Mouse (Mus musculus): Measurements from ENCODE around the gene Psen1. TPM values are rescaled to one million over a fixed set of nuclear protein-coding genes. Genes with fewer than 3 reads are reported as not detected.

The Psen1 gene
- polyA plus RNA-seq, 1 experiment from 2014 or later, result 58.2 TPM

- Histone ChIP-seq H3K27ac (no peak overlapping the region), H3K27me3 (ENCODE audit: poor library complexity, severe bottlenecking) (no peaks in the 10 kb centered on the region), H3K36me3 (replicated peaks) (peaks cover 56% of the 10 kb centered on the region), H3K9me3 (no peaks in the 10 kb centered on the region), H3K4me1 (peaks cover 15% of the 10 kb centered on the region), H3K4me3 (no peak overlapping the region)
- DNase-seq (ENCODE audit: extremely low spot score, low spot score), result peak; percentile 30
- 66% methylated on average over 4 of the region's 4 CpGs for WGBS
Observed at GRCm38 (mm10) chr12:83702796-83703195, 14.8 kb downstream of the Psen1 start.

GRCm38 (mm10) chr12:83706951-83707350, 19.0 kb downstream of the Psen1 start:
- H3K9me3 ChIP-seq, result no peaks in the 10 kb centered on the region
- no peak overlapping the region for H3K27ac ChIP-seq
- WGBS, result 93% methylated on average over 4 of the region's 4 CpGs
- DNase-seq (ENCODE audit: extremely low spot score, low spot score), result no peak
- H3K4me3 ChIP-seq, result no peak overlapping the region
- H3K27me3 ChIP-seq (ENCODE audit: poor library complexity, severe bottlenecking), result no peaks in the 10 kb centered on the region
- peaks cover 15% of the 10 kb centered on the region for H3K4me1 ChIP-seq
- H3K36me3 ChIP-seq (replicated peaks), result peaks cover 44% of the 10 kb centered on the region

- 91% methylated on average over 7 of the region's 7 CpGs for WGBS
- Histone ChIP-seq H3K4me1 (peaks cover 1% of the 10 kb centered on the region; the same call in 1 of the 2 replicates), H3K4me3 (no peak overlapping the region), H3K9me3 (no peaks in the 10 kb centered on the region), H3K27ac (no peak overlapping the region), H3K36me3 (replicated peaks) (peaks cover 58% of the 10 kb centered on the region), H3K27me3 (ENCODE audit: poor library complexity, severe bottlenecking) (no peaks in the 10 kb centered on the region)
- DNase-seq (ENCODE audit: extremely low spot score, low spot score), result no peak
Observed at GRCm38 (mm10) chr12:83708160-83709092, 20.5 kb downstream of the Psen1 start.

- no peak overlapping the region for H3K27ac ChIP-seq
- no peak overlapping the region for H3K4me3 ChIP-seq
- WGBS, result 90% methylated on average over 2 of the region's 2 CpGs
- H3K4me1 ChIP-seq, result no peaks in the 10 kb centered on the region
- H3K36me3 ChIP-seq (replicated peaks), result peaks cover 66% of the 10 kb centered on the region
- no peak for DNase-seq (ENCODE audit: extremely low spot score, low spot score)
- H3K9me3 ChIP-seq, result no peaks in the 10 kb centered on the region
- H3K27me3 ChIP-seq (ENCODE audit: poor library complexity, severe bottlenecking), result no peaks in the 10 kb centered on the region
Observed at GRCm38 (mm10) chr12:83709934-83710333, 22.0 kb downstream of the Psen1 start.

- peaks cover 80% of the 10 kb centered on the region for H3K36me3 ChIP-seq (replicated peaks)
- H3K4me3 ChIP-seq, result no peak overlapping the region
- DNase-seq (ENCODE audit: extremely low spot score, low spot score), result no peak
- no peaks in the 10 kb centered on the region for H3K27me3 ChIP-seq (ENCODE audit: poor library complexity, severe bottlenecking)
- no peak overlapping the region for H3K27ac ChIP-seq
- no peaks in the 10 kb centered on the region for H3K9me3 ChIP-seq
- H3K4me1 ChIP-seq, result no peaks in the 10 kb centered on the region
- WGBS, result 64% methylated on average over 2 of the region's 2 CpGs
Observed at GRCm38 (mm10) chr12:83713749-83714148, 25.8 kb downstream of the Psen1 start.

- no peaks in the 10 kb centered on the region for H3K9me3 ChIP-seq
- H3K36me3 ChIP-seq (replicated peaks), result peaks cover 93% of the 10 kb centered on the region
- 92% methylated on average over 15 of the region's 15 CpGs for WGBS
- no peaks in the 10 kb centered on the region for H3K27me3 ChIP-seq (ENCODE audit: poor library complexity, severe bottlenecking)
- no peaks in the 10 kb centered on the region for H3K4me1 ChIP-seq
- no peak overlapping the region for H3K27ac ChIP-seq
- no peak overlapping the region for H3K4me3 ChIP-seq
- no peak for DNase-seq (ENCODE audit: extremely low spot score, low spot score)
Observed at GRCm38 (mm10) chr12:83716416-83717184, 28.6 kb downstream of the Psen1 start.

- no peaks in the 10 kb centered on the region for H3K9me3 ChIP-seq
- H3K4me1 ChIP-seq, result no peaks in the 10 kb centered on the region
- no peak overlapping the region for H3K4me3 ChIP-seq
- no peak overlapping the region for H3K27ac ChIP-seq
- WGBS, result 93% methylated on average over 1 of the region's 1 CpGs
- DNase-seq (ENCODE audit: extremely low spot score, low spot score), result no peak
- H3K36me3 ChIP-seq (replicated peaks), result peaks cover 92% of the 10 kb centered on the region
- no peaks in the 10 kb centered on the region for H3K27me3 ChIP-seq (ENCODE audit: poor library complexity, severe bottlenecking)
Observed at GRCm38 (mm10) chr12:83719431-83719830, 31.5 kb downstream of the Psen1 start.

- no peaks in the 10 kb centered on the region for H3K4me1 ChIP-seq
- peaks cover 92% of the 10 kb centered on the region for H3K36me3 ChIP-seq (replicated peaks)
- no peak for DNase-seq (ENCODE audit: extremely low spot score, low spot score)
- no peaks in the 10 kb centered on the region for H3K9me3 ChIP-seq
- 86% methylated on average over 6 of the region's 6 CpGs for WGBS
- no peak overlapping the region for H3K27ac ChIP-seq
- H3K27me3 ChIP-seq (ENCODE audit: poor library complexity, severe bottlenecking), result no peaks in the 10 kb centered on the region
- H3K4me3 ChIP-seq, result no peak overlapping the region
Observed at GRCm38 (mm10) chr12:83721281-83721680, 33.3 kb downstream of the Psen1 start.

- H3K4me3 ChIP-seq, result no peak overlapping the region
- no peak overlapping the region for H3K27ac ChIP-seq
- H3K9me3 ChIP-seq, result no peaks in the 10 kb centered on the region
- H3K27me3 ChIP-seq (ENCODE audit: poor library complexity, severe bottlenecking), result no peaks in the 10 kb centered on the region
- DNase-seq (ENCODE audit: extremely low spot score, low spot score), result no peak
- no peaks in the 10 kb centered on the region for H3K4me1 ChIP-seq
- WGBS, result 88% methylated on average over 3 of the region's 3 CpGs
- peaks cover 92% of the 10 kb centered on the region for H3K36me3 ChIP-seq (replicated peaks)
Observed at GRCm38 (mm10) chr12:83723037-83723436, 35.1 kb downstream of the Psen1 start.

GRCm38 (mm10) chr12:83726510-83727308, 38.8 kb downstream of the Psen1 start:
- Histone ChIP-seq H3K9me3 (no peaks in the 10 kb centered on the region), H3K27me3 (ENCODE audit: poor library complexity, severe bottlenecking) (no peaks in the 10 kb centered on the region), H3K27ac (no peak overlapping the region), H3K4me3 (no peak overlapping the region), H3K4me1 (no peaks in the 10 kb centered on the region), H3K36me3 (replicated peaks) (peaks cover 96% of the 10 kb centered on the region)
- 93% methylated on average over 12 of the region's 12 CpGs for WGBS
- no peak for DNase-seq (ENCODE audit: extremely low spot score, low spot score)

- Histone ChIP-seq H3K4me3 (no peak overlapping the region), H3K36me3 (replicated peaks) (peaks cover 99% of the 10 kb centered on the region), H3K27me3 (ENCODE audit: poor library complexity, severe bottlenecking) (no peaks in the 10 kb centered on the region), H3K27ac (no peak overlapping the region), H3K4me1 (no peaks in the 10 kb centered on the region), H3K9me3 (no peaks in the 10 kb centered on the region)
- WGBS, result 95% methylated on average over 5 of the region's 5 CpGs
- no peak for DNase-seq (ENCODE audit: extremely low spot score, low spot score)
Observed at GRCm38 (mm10) chr12:83732225-83732624, 44.3 kb downstream of the Psen1 start.

GRCm38 (mm10) chr12:83734047-83734446, 46.1 kb downstream of the Psen1 start:
- Histone ChIP-seq H3K4me3 (no peak overlapping the region), H3K36me3 (replicated peaks) (peaks cover 80% of the 10 kb centered on the region), H3K27me3 (ENCODE audit: poor library complexity, severe bottlenecking) (no peaks in the 10 kb centered on the region), H3K9me3 (no peaks in the 10 kb centered on the region), H3K4me1 (no peaks in the 10 kb centered on the region), H3K27ac (no peak overlapping the region)
- DNase-seq (ENCODE audit: extremely low spot score, low spot score), result no peak
- WGBS, result 94% methylated on average over 10 of the region's 10 CpGs

Data from forebrain, embryonic 10.5 days (tissue).